Mouse (Mus musculus): ENCODE measurements around the gene Cdh23. TPM values are rescaled to one million over a fixed set of nuclear protein-coding genes. Genes with fewer than 3 reads are reported as not detected.

The Cdh23 gene
- polyA plus RNA-seq, 1 experiment from 2014 or later = 0.57 TPM

DNA sequence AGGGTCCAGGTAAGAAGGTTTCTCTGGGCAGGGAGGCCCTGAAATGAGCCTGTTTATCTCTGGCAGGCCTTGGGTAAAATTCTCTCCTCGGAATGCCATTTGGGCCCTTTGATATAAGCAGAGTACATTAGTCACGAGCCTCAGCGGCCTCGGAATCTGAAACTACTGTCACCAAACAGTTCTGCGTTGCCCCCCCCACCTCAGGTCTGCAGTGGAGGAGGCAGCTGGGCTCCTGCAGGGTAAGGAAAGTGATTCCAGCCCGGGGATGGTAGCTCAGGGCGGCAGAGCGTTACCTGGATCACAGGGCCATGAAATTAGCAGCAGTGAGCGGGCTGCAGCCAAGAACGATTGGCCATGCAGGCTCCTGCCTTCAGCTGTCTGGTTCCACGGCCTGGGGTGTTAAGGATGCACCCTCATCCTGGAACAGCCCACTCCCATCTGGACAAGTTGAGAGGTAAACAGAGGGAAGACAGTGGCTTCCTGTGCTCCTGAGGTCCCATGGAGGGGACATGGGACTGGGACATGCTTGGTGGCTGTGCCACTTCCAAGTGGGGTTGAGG is 41.0 kb upstream of the Cdh23 start:
- Histone ChIP-seq H3K9me3 (ENCODE audit: control insufficient read depth, low read length) (no peaks in the 10 kb centered on the region), H3K4me3 (ENCODE audit: low read length) (no peak overlapping the region), H3K9ac (ENCODE audit: low read depth, low read length) (no peak overlapping the region), H3K27me3 (ENCODE audit: control insufficient read depth, insufficient read depth, low read length) (no peaks in the 10 kb centered on the region), H3K36me3 (ENCODE audit: control insufficient read depth, insufficient read depth, low read length) (no peaks in the 10 kb centered on the region), H3K4me1 (ENCODE audit: control insufficient read depth, insufficient read depth, low read length) (peaks cover 14% of the 10 kb centered on the region; the same call in 1 of the 2 replicates), H3K27ac (ENCODE audit: low read depth, low read length) (no peak overlapping the region), H3K4me2 (replicated peaks; ENCODE audit: low read depth, low read length) (no peak overlapping the region)
- 27% methylated on average over 11 of the region's 11 CpGs for WGBS
- ATAC-seq (ENCODE audit: low FRiP score, low TSS enrichment) = peak; percentile 44; the same call in 1 of the 2 replicates

DNA sequence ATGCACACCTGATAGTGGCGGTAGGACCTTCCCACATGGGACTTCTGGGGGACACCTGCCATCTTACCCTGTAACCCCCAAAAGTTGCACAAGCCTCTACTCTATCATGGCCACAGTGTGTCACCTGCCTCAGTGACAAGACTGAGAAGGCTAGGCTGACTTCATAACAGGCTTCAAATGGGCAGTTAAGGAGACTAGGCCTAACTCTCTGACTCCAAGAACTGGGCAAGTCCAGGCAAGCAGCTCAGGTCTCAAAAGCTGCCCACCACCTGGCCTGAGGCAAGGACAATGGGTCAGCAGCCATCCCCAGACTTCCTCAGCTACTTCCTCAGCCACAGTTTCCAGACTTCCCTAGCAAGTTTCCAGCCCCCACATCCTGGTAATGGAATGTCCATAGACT is 39.4 kb upstream of the Cdh23 start:
- H3K36me3 ChIP-seq (ENCODE audit: control insufficient read depth, insufficient read depth, low read length) = no peaks in the 10 kb centered on the region
- H3K27me3 ChIP-seq (ENCODE audit: control insufficient read depth, insufficient read depth, low read length) = no peaks in the 10 kb centered on the region
- H3K27ac ChIP-seq (ENCODE audit: low read depth, low read length) = no peak overlapping the region
- H3K9ac ChIP-seq (ENCODE audit: low read depth, low read length) = no peak overlapping the region
- H3K4me2 ChIP-seq (replicated peaks; ENCODE audit: low read depth, low read length) = no peak overlapping the region
- H3K4me3 ChIP-seq (ENCODE audit: low read length) = no peak overlapping the region
- ATAC-seq (ENCODE audit: low FRiP score, low TSS enrichment) = no peak
- no peaks in the 10 kb centered on the region for H3K9me3 ChIP-seq (ENCODE audit: control insufficient read depth, low read length)
- peaks cover 14% of the 10 kb centered on the region; the same call in 1 of the 2 replicates for H3K4me1 ChIP-seq (ENCODE audit: control insufficient read depth, insufficient read depth, low read length)
- WGBS = 100% methylated on average over 1 of the region's 1 CpGs

DNA sequence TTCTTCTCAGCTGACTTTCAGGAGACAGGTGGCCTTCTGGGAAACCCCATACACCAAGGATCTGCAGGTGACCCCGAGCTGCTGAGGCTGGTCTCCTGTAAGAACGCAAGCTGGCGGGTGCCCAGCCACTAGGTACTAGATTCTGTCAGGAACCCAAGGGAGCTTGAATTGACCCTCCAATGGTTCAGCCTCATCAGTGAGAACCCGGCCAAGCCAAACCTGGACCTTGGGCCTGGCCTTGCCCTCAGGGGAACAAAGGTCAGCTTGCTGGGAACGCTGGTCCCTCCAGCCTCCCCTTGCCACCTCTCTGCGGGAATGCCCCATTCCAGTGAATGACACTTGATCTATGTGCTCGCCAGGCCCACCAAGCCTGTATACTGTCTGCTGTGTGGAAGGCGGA is 37.2 kb upstream of the Cdh23 start:
- Histone ChIP-seq H3K4me1 (ENCODE audit: control insufficient read depth, insufficient read depth, low read length) (peaks cover 14% of the 10 kb centered on the region; the same call in 1 of the 2 replicates), H3K27ac (ENCODE audit: low read depth, low read length) (no peak overlapping the region), H3K36me3 (ENCODE audit: control insufficient read depth, insufficient read depth, low read length) (no peaks in the 10 kb centered on the region), H3K27me3 (ENCODE audit: control insufficient read depth, insufficient read depth, low read length) (no peaks in the 10 kb centered on the region), H3K9ac (ENCODE audit: low read depth, low read length) (no peak overlapping the region), H3K9me3 (ENCODE audit: control insufficient read depth, low read length) (no peaks in the 10 kb centered on the region), H3K4me2 (replicated peaks; ENCODE audit: low read depth, low read length) (no peak overlapping the region), H3K4me3 (ENCODE audit: low read length) (no peak overlapping the region)
- WGBS = 68% methylated on average over 8 of the region's 8 CpGs
- ATAC-seq (ENCODE audit: low FRiP score, low TSS enrichment) = no peak

DNA sequence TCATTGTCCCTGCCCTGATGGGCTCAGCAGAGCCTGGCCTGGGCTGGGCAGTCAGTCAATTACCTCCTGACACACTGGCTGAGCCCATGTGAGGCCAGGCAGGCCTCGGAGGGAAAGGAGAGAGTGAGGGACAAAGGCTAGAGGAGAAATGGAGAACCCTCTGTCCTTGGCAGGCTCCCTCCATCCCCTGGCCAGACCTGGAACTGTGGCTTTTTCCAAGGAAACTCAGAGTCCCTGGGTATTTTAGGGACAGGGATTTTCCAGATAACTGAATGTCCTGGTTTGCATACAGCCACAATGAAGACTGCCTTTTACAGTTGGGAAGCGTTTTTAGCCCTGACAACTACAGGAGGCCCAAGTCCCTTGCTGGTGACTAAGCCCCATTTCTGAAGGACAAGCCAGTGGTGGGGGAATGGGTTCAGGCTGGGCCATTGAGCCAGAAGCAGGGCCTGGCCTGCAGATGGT is 36.1 kb upstream of the Cdh23 start:
- H3K4me2 ChIP-seq (replicated peaks; ENCODE audit: low read depth, low read length) = no peak overlapping the region
- H3K4me1 ChIP-seq (ENCODE audit: control insufficient read depth, insufficient read depth, low read length) = peaks cover 13% of the 10 kb centered on the region; the same call in 1 of the 2 replicates
- 57% methylated on average over 2 of the region's 2 CpGs for WGBS
- no peaks in the 10 kb centered on the region for H3K27me3 ChIP-seq (ENCODE audit: control insufficient read depth, insufficient read depth, low read length)
- H3K4me3 ChIP-seq (ENCODE audit: low read length) = no peak overlapping the region
- H3K9ac ChIP-seq (ENCODE audit: low read depth, low read length) = no peak overlapping the region
- no peaks in the 10 kb centered on the region for H3K36me3 ChIP-seq (ENCODE audit: control insufficient read depth, insufficient read depth, low read length)
- no peaks in the 10 kb centered on the region for H3K9me3 ChIP-seq (ENCODE audit: control insufficient read depth, low read length)
- no peak for ATAC-seq (ENCODE audit: low FRiP score, low TSS enrichment)
- H3K27ac ChIP-seq (ENCODE audit: low read depth, low read length) = no peak overlapping the region

DNA sequence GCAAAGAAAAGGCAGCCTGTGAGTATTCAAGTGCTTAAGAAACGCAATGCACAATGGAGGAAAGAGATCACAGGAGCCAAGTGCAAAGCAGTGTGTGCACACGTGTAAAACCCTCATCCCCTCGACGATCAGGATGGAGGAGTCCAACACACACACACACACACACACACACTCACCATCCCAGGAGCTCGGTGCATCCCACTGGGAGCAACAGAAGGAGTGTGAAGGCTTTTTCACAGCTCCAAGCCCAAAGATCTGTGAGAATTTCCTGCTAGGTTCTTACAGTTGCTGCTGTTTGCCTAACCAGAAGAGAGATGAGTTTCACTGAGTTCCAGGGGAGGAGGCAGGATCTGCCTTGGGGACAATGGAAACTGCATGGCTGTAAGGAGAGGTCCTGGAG is 35.5 kb upstream of the Cdh23 start:
- Histone ChIP-seq H3K36me3 (ENCODE audit: control insufficient read depth, insufficient read depth, low read length) (no peaks in the 10 kb centered on the region), H3K4me2 (replicated peaks; ENCODE audit: low read depth, low read length) (no peak overlapping the region), H3K27ac (ENCODE audit: low read depth, low read length) (no peak overlapping the region), H3K9me3 (ENCODE audit: control insufficient read depth, low read length) (no peaks in the 10 kb centered on the region), H3K9ac (ENCODE audit: low read depth, low read length) (no peak overlapping the region), H3K27me3 (ENCODE audit: control insufficient read depth, insufficient read depth, low read length) (no peaks in the 10 kb centered on the region), H3K4me1 (ENCODE audit: control insufficient read depth, insufficient read depth, low read length) (0 out of 2 replicates have a peak, but pooled peaks cover 6% of the 10 kb centered on the region), H3K4me3 (ENCODE audit: low read length) (no peak overlapping the region)
- WGBS = 56% methylated on average over 5 of the region's 5 CpGs
- no peak for ATAC-seq (ENCODE audit: low FRiP score, low TSS enrichment)

DNA sequence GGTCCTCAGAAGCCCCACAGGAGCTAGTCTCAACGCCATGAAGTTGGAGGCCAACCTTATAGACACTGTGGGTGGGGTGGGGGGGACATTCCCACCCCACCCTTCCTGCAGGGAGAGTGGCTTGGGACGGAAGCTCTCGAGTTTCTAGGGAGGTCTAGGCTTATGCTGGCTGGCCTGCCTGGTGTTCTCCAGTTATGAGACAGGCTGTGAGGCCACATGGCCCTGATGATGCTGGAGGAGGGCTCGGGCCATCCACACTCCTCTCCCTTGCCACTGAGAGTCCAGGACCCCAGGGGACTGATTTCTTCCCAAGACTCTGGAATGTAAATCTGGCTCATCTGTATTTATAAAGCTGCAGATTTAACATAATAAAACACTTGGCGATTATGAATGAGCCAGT is 31.0 kb upstream of the Cdh23 start:
- ATAC-seq (ENCODE audit: low FRiP score, low TSS enrichment) = no peak
- no peaks in the 10 kb centered on the region for H3K9me3 ChIP-seq (ENCODE audit: control insufficient read depth, low read length)
- no peaks in the 10 kb centered on the region for H3K27me3 ChIP-seq (ENCODE audit: control insufficient read depth, insufficient read depth, low read length)
- no peak overlapping the region for H3K4me3 ChIP-seq (ENCODE audit: low read length)
- no peaks in the 10 kb centered on the region for H3K36me3 ChIP-seq (ENCODE audit: control insufficient read depth, insufficient read depth, low read length)
- no peaks in the 10 kb centered on the region for H3K4me1 ChIP-seq (ENCODE audit: control insufficient read depth, insufficient read depth, low read length)
- no peak overlapping the region for H3K4me2 ChIP-seq (replicated peaks; ENCODE audit: low read depth, low read length)
- WGBS = 27% methylated on average over 5 of the region's 5 CpGs
- H3K27ac ChIP-seq (ENCODE audit: low read depth, low read length) = no peak overlapping the region
- H3K9ac ChIP-seq (ENCODE audit: low read depth, low read length) = no peak overlapping the region

DNA sequence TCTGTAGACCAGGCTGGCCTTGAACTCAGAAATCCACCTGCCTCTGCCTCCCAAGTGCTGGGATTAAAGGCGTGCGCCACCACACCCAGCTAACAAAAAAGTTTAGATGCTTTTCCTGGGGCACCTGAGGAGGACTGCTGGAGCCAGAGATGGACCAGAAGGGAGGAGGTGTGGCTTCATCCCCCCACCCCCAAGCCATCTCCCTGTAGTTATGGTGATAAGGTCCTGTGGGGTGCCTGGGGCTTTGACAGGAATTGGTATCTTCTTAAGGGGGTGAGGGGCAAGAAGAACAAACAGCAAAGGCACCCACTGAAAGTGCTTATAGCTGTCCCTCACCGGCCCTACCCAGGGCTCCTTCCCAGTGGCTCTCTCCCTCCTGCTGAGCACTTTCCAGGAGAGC is 30.6 kb upstream of the Cdh23 start:
- H3K4me2 ChIP-seq (replicated peaks; ENCODE audit: low read depth, low read length) = no peak overlapping the region
- WGBS = 73% methylated on average over 3 of the region's 3 CpGs
- no peak overlapping the region for H3K4me3 ChIP-seq (ENCODE audit: low read length)
- no peaks in the 10 kb centered on the region for H3K9me3 ChIP-seq (ENCODE audit: control insufficient read depth, low read length)
- no peak overlapping the region for H3K9ac ChIP-seq (ENCODE audit: low read depth, low read length)
- H3K27me3 ChIP-seq (ENCODE audit: control insufficient read depth, insufficient read depth, low read length) = no peaks in the 10 kb centered on the region
- no peaks in the 10 kb centered on the region for H3K4me1 ChIP-seq (ENCODE audit: control insufficient read depth, insufficient read depth, low read length)
- no peaks in the 10 kb centered on the region for H3K36me3 ChIP-seq (ENCODE audit: control insufficient read depth, insufficient read depth, low read length)
- no peak overlapping the region for H3K27ac ChIP-seq (ENCODE audit: low read depth, low read length)
- ATAC-seq (ENCODE audit: low FRiP score, low TSS enrichment) = peak; percentile 30; the same call in 1 of the 2 replicates

DNA sequence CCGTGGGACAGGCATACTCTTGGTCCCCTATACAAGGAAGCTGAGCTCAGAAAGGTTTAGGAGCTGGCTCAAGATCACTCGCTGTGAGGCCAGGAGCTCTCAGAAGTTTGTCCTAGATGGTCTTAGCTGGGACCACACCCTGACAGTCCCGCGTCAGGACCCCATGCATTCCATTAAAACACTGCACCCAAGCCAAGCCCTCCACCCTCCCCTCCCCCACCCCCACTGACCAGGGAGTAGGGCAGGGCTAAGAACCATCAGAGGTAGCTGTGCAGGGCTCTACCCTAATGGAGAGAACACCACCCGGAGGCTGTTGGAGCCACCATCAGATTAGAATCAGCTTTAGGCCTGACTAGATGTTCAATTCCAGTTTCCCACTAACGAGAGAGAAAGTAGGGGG is 28.2 kb upstream of the Cdh23 start:
- no peaks in the 10 kb centered on the region for H3K36me3 ChIP-seq (ENCODE audit: control insufficient read depth, insufficient read depth, low read length)
- H3K27ac ChIP-seq (ENCODE audit: low read depth, low read length) = no peak overlapping the region
- no peaks in the 10 kb centered on the region for H3K9me3 ChIP-seq (ENCODE audit: control insufficient read depth, low read length)
- ATAC-seq (ENCODE audit: low FRiP score, low TSS enrichment) = no peak
- WGBS = 72% methylated on average over 6 of the region's 6 CpGs
- no peak overlapping the region for H3K9ac ChIP-seq (ENCODE audit: low read depth, low read length)
- H3K27me3 ChIP-seq (ENCODE audit: control insufficient read depth, insufficient read depth, low read length) = no peaks in the 10 kb centered on the region
- H3K4me2 ChIP-seq (replicated peaks; ENCODE audit: low read depth, low read length) = no peak overlapping the region
- no peak overlapping the region for H3K4me3 ChIP-seq (ENCODE audit: low read length)
- H3K4me1 ChIP-seq (ENCODE audit: control insufficient read depth, insufficient read depth, low read length) = no peaks in the 10 kb centered on the region

DNA sequence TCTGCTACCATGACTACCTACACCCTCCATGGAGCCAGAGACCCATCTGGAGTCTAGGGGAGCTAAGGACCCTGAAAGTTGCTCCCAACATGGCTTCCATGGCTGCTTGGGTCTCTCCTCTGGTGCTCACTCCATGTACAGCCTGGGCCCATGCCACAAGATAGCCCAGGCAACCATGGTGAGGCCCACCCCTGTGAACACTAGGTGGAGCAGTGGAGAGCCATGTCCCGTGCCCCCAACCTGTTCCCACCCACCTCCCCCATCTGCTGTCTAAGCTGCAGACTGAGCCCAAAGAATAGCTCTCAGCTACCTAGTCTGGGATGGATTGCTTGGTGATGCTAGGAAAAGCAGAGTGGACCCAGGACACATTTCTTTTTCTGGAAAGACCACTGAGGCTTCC is 27.1 kb upstream of the Cdh23 start:
- Histone ChIP-seq H3K9me3 (ENCODE audit: control insufficient read depth, low read length) (no peaks in the 10 kb centered on the region), H3K9ac (ENCODE audit: low read depth, low read length) (no peak overlapping the region), H3K4me2 (replicated peaks; ENCODE audit: low read depth, low read length) (no peak overlapping the region), H3K4me3 (ENCODE audit: low read length) (no peak overlapping the region), H3K27me3 (ENCODE audit: control insufficient read depth, insufficient read depth, low read length) (no peaks in the 10 kb centered on the region), H3K27ac (ENCODE audit: low read depth, low read length) (no peak overlapping the region), H3K36me3 (ENCODE audit: control insufficient read depth, insufficient read depth, low read length) (no peaks in the 10 kb centered on the region; the same call in 1 of the 2 replicates), H3K4me1 (ENCODE audit: control insufficient read depth, insufficient read depth, low read length) (no peaks in the 10 kb centered on the region)
- ATAC-seq (ENCODE audit: low FRiP score, low TSS enrichment) = no peak
- WGBS = 45% methylated on average over 1 of the region's 1 CpGs
